Mouse (Mus musculus) C2C12 (cell line): ENCODE measurements around the gene Fcgrt. TPM values are rescaled to one million over a fixed set of nuclear protein-coding genes. Genes with fewer than 3 reads are reported as not detected.

Source experiments
- H3K27me3 ChIP-seq: one replicate; pipeline ENCODE4 v1.6.1; 2011; ENCODE audit not compliant: control insufficient read depth, insufficient read depth, insufficient read length
- H3K36me3 ChIP-seq: one replicate; pipeline ENCODE4 v1.6.1; 2011; ENCODE audit not compliant: control insufficient read depth, insufficient read depth
- H3K4me3 ChIP-seq: one replicate; pipeline ENCODE4 v1.5.1; 2011; ENCODE audit warnings: mild to moderate bottlenecking, control low read depth; ENCODE audit not compliant: poor library complexity, insufficient read depth, severe bottlenecking
- H3K79me2 ChIP-seq: one replicate; pipeline ENCODE4 v1.6.1; 2011; ENCODE audit not compliant: control insufficient read depth, insufficient read depth
- H3K79me3 ChIP-seq: one replicate; pipeline ENCODE4 v1.6.1; 2011; ENCODE audit warnings: low read depth, control low read depth
- H3ac ChIP-seq: one replicate; pipeline ENCODE3; 2011; ENCODE audit warnings: low read depth; ENCODE audit not compliant: control insufficient read depth, insufficient read length
- CEBPB ChIP-seq: IDR thresholded peaks from one replicate; pipeline ENCODE4 v1.6.1; 2011; ENCODE audit warnings: low read depth, mild to moderate bottlenecking, control low read depth, moderate library complexity
- CTCF ChIP-seq: IDR thresholded peaks from one replicate; pipeline ENCODE4 v1.5.1; 2011; ENCODE audit not compliant: control insufficient read depth, insufficient read depth, insufficient read length
- FOSL1 ChIP-seq: IDR thresholded peaks from one replicate; pipeline ENCODE4 v1.8.0; 2011; ENCODE audit warnings: mild to moderate bottlenecking, low read length; ENCODE audit not compliant: poor library complexity, insufficient read depth, severe bottlenecking
- MAX ChIP-seq: IDR thresholded peaks from one replicate; pipeline ENCODE4 v1.6.1; 2011; ENCODE audit warnings: mild to moderate bottlenecking, control low read depth
- MYOD1 ChIP-seq: IDR thresholded peaks from one replicate; pipeline ENCODE4 v1.6.1; 2011; ENCODE audit warnings: low read depth; ENCODE audit not compliant: control insufficient read depth, insufficient read length
- MYOG ChIP-seq: IDR thresholded peaks from one replicate; pipeline ENCODE4 v1.6.1; 2011; ENCODE audit not compliant: control insufficient read depth, insufficient read length; ENCODE audit errors: extremely low read depth
- USF1 ChIP-seq: IDR thresholded peaks from one replicate; pipeline ENCODE4 v1.6.1; 2011; ENCODE audit warnings: low read depth, mild to moderate bottlenecking, control low read depth, moderate library complexity
- polyA plus RNA-seq: library from polyadenylated mRNA; unstranded; fragments of >200 nt; fragmentation: generic; extraction: Trizol; gene quantifications from one replicate; pipeline ENCODE4 v1.2.1, GENCODE M21; 2012; ENCODE audit warnings: missing spikeins

Fcgrt gene
- polyA plus RNA-seq, 1 experiment, result 30.7 TPM

- TF ChIP-seq FOSL1 (no peak), CEBPB (no peak), CTCF (no peak), MAX (no peak), MYOD1 (no peak), USF1 (no peak), MYOG (no peak)
- H3K4me3 ChIP-seq, result no peak overlapping the region
- no peaks in the 10 kb centered on the region for H3K27me3 ChIP-seq
- no peaks in the 10 kb centered on the region for H3K79me2 ChIP-seq
- no peaks in the 10 kb centered on the region for H3K79me3 ChIP-seq
- no peak overlapping the region for H3ac ChIP-seq
- no peaks in the 10 kb centered on the region for H3K36me3 ChIP-seq
Observed at GRCm38 (mm10) chr7:45147899-45148298, 44.2 kb upstream of the Fcgrt start.

- H3K4me3 ChIP-seq, result no peak overlapping the region
- H3K79me3 ChIP-seq, result no peaks in the 10 kb centered on the region
- H3ac ChIP-seq, result no peak overlapping the region
- no peaks in the 10 kb centered on the region for H3K27me3 ChIP-seq
- no peaks in the 10 kb centered on the region for H3K36me3 ChIP-seq
- H3K79me2 ChIP-seq, result no peaks in the 10 kb centered on the region
- TF ChIP-seq CTCF (no peak), MAX (no peak), CEBPB (no peak), FOSL1 (no peak), USF1 (no peak)
Observed at GRCm38 (mm10) chr7:45147267-45147666, 43.6 kb upstream of the Fcgrt start.

- no peak for TF ChIP-seq CTCF
- TF ChIP-seq MYOG, result no peak
- TF ChIP-seq USF1, result no peak
- TF ChIP-seq MYOD1, result no peak
- no peak for TF ChIP-seq FOSL1
- TF ChIP-seq CEBPB, result no peak
- no peak for TF ChIP-seq MAX
- Histone ChIP-seq H3K79me3 (no peaks in the 10 kb centered on the region), H3K4me3 (no peak overlapping the region), H3K36me3 (no peaks in the 10 kb centered on the region), H3ac (no peak overlapping the region), H3K27me3 (no peaks in the 10 kb centered on the region), H3K79me2 (no peaks in the 10 kb centered on the region)
Observed at GRCm38 (mm10) chr7:45145460-45145859, 41.8 kb upstream of the Fcgrt start.

- Histone ChIP-seq H3K79me2 (no peaks in the 10 kb centered on the region), H3K4me3 (no peak overlapping the region), H3K36me3 (no peaks in the 10 kb centered on the region), H3K79me3 (no peaks in the 10 kb centered on the region), H3K27me3 (no peaks in the 10 kb centered on the region), H3ac (no peak overlapping the region)
- TF ChIP-seq MYOG, result no peak
- TF ChIP-seq USF1, result no peak
- TF ChIP-seq MYOD1, result no peak
- no peak for TF ChIP-seq MAX
- no peak for TF ChIP-seq FOSL1
- no peak for TF ChIP-seq CTCF
- TF ChIP-seq CEBPB, result no peak
Observed at GRCm38 (mm10) chr7:45144368-45145174, 40.9 kb upstream of the Fcgrt start.

GRCm38 (mm10) chr7:45141914-45142313 lies 38.3 kb upstream of the Fcgrt start:
- Histone ChIP-seq H3K79me3 (no peaks in the 10 kb centered on the region), H3K4me3 (no peak overlapping the region), H3K36me3 (no peaks in the 10 kb centered on the region), H3K27me3 (no peaks in the 10 kb centered on the region), H3ac (no peak overlapping the region), H3K79me2 (no peaks in the 10 kb centered on the region)
- TF ChIP-seq CTCF, result no peak
- TF ChIP-seq MAX, result no peak
- TF ChIP-seq USF1, result no peak
- TF ChIP-seq MYOD1, result no peak
- TF ChIP-seq MYOG, result no peak
- no peak for TF ChIP-seq FOSL1
- TF ChIP-seq CEBPB, result no peak

- no peaks in the 10 kb centered on the region for H3K27me3 ChIP-seq
- no peaks in the 10 kb centered on the region for H3K79me3 ChIP-seq
- no peaks in the 10 kb centered on the region for H3K36me3 ChIP-seq
- H3K79me2 ChIP-seq, result no peaks in the 10 kb centered on the region
- TF ChIP-seq MYOD1 (no peak), FOSL1 (no peak), USF1 (no peak), MYOG (no peak), CEBPB (no peak), MAX (no peak), CTCF (no peak)
- H3ac ChIP-seq, result no peak overlapping the region
- H3K4me3 ChIP-seq, result no peak overlapping the region
Observed at GRCm38 (mm10) chr7:45141319-45141718, 37.7 kb upstream of the Fcgrt start.
